Mouse (Mus musculus): ENCODE measurements around the gene Disc1.

The Disc1 gene

GRCm38 (mm10) chr8:125049051-125049750 lies 4.8 kb upstream of the Disc1 start:
- DNase-seq (ENCODE audit: low read depth, low spot score), result no peak
- Histone ChIP-seq H3K27me3 (ENCODE audit: control insufficient read depth, insufficient read depth, low read length, poor library complexity, severe bottlenecking) (no peaks in the 10 kb centered on the region), H3K36me3 (ENCODE audit: control insufficient read depth, insufficient read depth, low read length, poor library complexity, severe bottlenecking) (no peaks in the 10 kb centered on the region)

- DNase-seq (ENCODE audit: low read depth, low spot score), result no peak
- H3K27me3 ChIP-seq (ENCODE audit: control insufficient read depth, insufficient read depth, low read length, poor library complexity, severe bottlenecking), result no peaks in the 10 kb centered on the region
- no peaks in the 10 kb centered on the region for H3K36me3 ChIP-seq (ENCODE audit: control insufficient read depth, insufficient read depth, low read length, poor library complexity, severe bottlenecking)
These were observed 4.2 kb upstream of the Disc1 start for GRCm38 (mm10) chr8:125049826-125050225.

GRCm38 (mm10) chr8:125052026-125052425 lies 2.0 kb upstream of the Disc1 start:
- peak; percentile 82 for DNase-seq (ENCODE audit: low read depth, low spot score)
- no peaks in the 10 kb centered on the region for H3K36me3 ChIP-seq (ENCODE audit: control insufficient read depth, insufficient read depth, low read length, poor library complexity, severe bottlenecking)
- H3K27me3 ChIP-seq (ENCODE audit: control insufficient read depth, insufficient read depth, low read length, poor library complexity, severe bottlenecking), result no peaks in the 10 kb centered on the region

GRCm38 (mm10) chr8:125054436-125054810 lies 428 bp downstream of the Disc1 start:
- no peaks in the 10 kb centered on the region for H3K36me3 ChIP-seq (ENCODE audit: control insufficient read depth, insufficient read depth, low read length, poor library complexity, severe bottlenecking)
- no peaks in the 10 kb centered on the region for H3K27me3 ChIP-seq (ENCODE audit: control insufficient read depth, insufficient read depth, low read length, poor library complexity, severe bottlenecking)
- peak; percentile 66 for DNase-seq (ENCODE audit: low read depth, low spot score)

- Histone ChIP-seq H3K36me3 (ENCODE audit: control insufficient read depth, insufficient read depth, low read length, poor library complexity, severe bottlenecking) (no peaks in the 10 kb centered on the region), H3K27me3 (ENCODE audit: control insufficient read depth, insufficient read depth, low read length, poor library complexity, severe bottlenecking) (no peaks in the 10 kb centered on the region)
- DNase-seq (ENCODE audit: low read depth, low spot score), result no peak
These were observed 6.9 kb downstream of the Disc1 start for GRCm38 (mm10) chr8:125060904-125061303.

GRCm38 (mm10) chr8:125065596-125065995 lies 11.6 kb downstream of the Disc1 start:
- Histone ChIP-seq H3K27me3 (ENCODE audit: control insufficient read depth, insufficient read depth, low read length, poor library complexity, severe bottlenecking) (no peaks in the 10 kb centered on the region), H3K36me3 (ENCODE audit: control insufficient read depth, insufficient read depth, low read length, poor library complexity, severe bottlenecking) (no peaks in the 10 kb centered on the region)
- DNase-seq (ENCODE audit: low read depth, low spot score), result no peak

GRCm38 (mm10) chr8:125066913-125067595 lies 13.1 kb downstream of the Disc1 start:
- Histone ChIP-seq H3K36me3 (ENCODE audit: control insufficient read depth, insufficient read depth, low read length, poor library complexity, severe bottlenecking) (no peaks in the 10 kb centered on the region), H3K27me3 (ENCODE audit: control insufficient read depth, insufficient read depth, low read length, poor library complexity, severe bottlenecking) (no peaks in the 10 kb centered on the region)
- DNase-seq (ENCODE audit: low read depth, low spot score), result peak; percentile 84

GRCm38 (mm10) chr8:125067596-125067960 lies 13.6 kb downstream of the Disc1 start:
- peak; percentile 89 for DNase-seq (ENCODE audit: low read depth, low spot score)
- no peaks in the 10 kb centered on the region for H3K27me3 ChIP-seq (ENCODE audit: control insufficient read depth, insufficient read depth, low read length, poor library complexity, severe bottlenecking)

GRCm38 (mm10) chr8:125068146-125068905 lies 14.3 kb downstream of the Disc1 start:
- Histone ChIP-seq H3K27me3 (ENCODE audit: control insufficient read depth, insufficient read depth, low read length, poor library complexity, severe bottlenecking) (no peaks in the 10 kb centered on the region), H3K36me3 (ENCODE audit: control insufficient read depth, insufficient read depth, low read length, poor library complexity, severe bottlenecking) (no peaks in the 10 kb centered on the region)
- DNase-seq (ENCODE audit: low read depth, low spot score), result peak; percentile 34

More at GRCm38 (mm10) chr8:125067596-125067960, 13.6 kb downstream of the Disc1 start:
- H3K36me3 ChIP-seq (ENCODE audit: control insufficient read depth, insufficient read depth, low read length, poor library complexity, severe bottlenecking), result no peaks in the 10 kb centered on the region

GRCm38 (mm10) chr8:125069304-125069703 lies 15.3 kb downstream of the Disc1 start:
- no peak for DNase-seq (ENCODE audit: low read depth, low spot score)
- Histone ChIP-seq H3K36me3 (ENCODE audit: control insufficient read depth, insufficient read depth, low read length, poor library complexity, severe bottlenecking) (no peaks in the 10 kb centered on the region), H3K27me3 (ENCODE audit: control insufficient read depth, insufficient read depth, low read length, poor library complexity, severe bottlenecking) (no peaks in the 10 kb centered on the region)

- no peaks in the 10 kb centered on the region for H3K36me3 ChIP-seq (ENCODE audit: control insufficient read depth, insufficient read depth, low read length, poor library complexity, severe bottlenecking)
- no peak for DNase-seq (ENCODE audit: low read depth, low spot score)
These were observed 15.7 kb downstream of the Disc1 start for GRCm38 (mm10) chr8:125069733-125070132.

GRCm38 (mm10) chr8:125074141-125074540 lies 20.1 kb downstream of the Disc1 start:
- no peaks in the 10 kb centered on the region for H3K27me3 ChIP-seq (ENCODE audit: control insufficient read depth, insufficient read depth, low read length, poor library complexity, severe bottlenecking)
- no peak for DNase-seq (ENCODE audit: low read depth, low spot score)
- no peaks in the 10 kb centered on the region for H3K36me3 ChIP-seq (ENCODE audit: control insufficient read depth, insufficient read depth, low read length, poor library complexity, severe bottlenecking)

More at GRCm38 (mm10) chr8:125069733-125070132, 15.7 kb downstream of the Disc1 start:
- H3K27me3 ChIP-seq (ENCODE audit: control insufficient read depth, insufficient read depth, low read length, poor library complexity, severe bottlenecking), result no peaks in the 10 kb centered on the region

GRCm38 (mm10) chr8:125074581-125074980 lies 20.6 kb downstream of the Disc1 start:
- no peaks in the 10 kb centered on the region for H3K36me3 ChIP-seq (ENCODE audit: control insufficient read depth, insufficient read depth, low read length, poor library complexity, severe bottlenecking)
- no peaks in the 10 kb centered on the region for H3K27me3 ChIP-seq (ENCODE audit: control insufficient read depth, insufficient read depth, low read length, poor library complexity, severe bottlenecking)
- DNase-seq (ENCODE audit: low read depth, low spot score), result no peak

- no peaks in the 10 kb centered on the region for H3K36me3 ChIP-seq (ENCODE audit: control insufficient read depth, insufficient read depth, low read length, poor library complexity, severe bottlenecking)
- H3K27me3 ChIP-seq (ENCODE audit: control insufficient read depth, insufficient read depth, low read length, poor library complexity, severe bottlenecking), result no peaks in the 10 kb centered on the region
- no peak for DNase-seq (ENCODE audit: low read depth, low spot score)
These were observed 21.4 kb downstream of the Disc1 start for GRCm38 (mm10) chr8:125075389-125075788.

- DNase-seq (ENCODE audit: low read depth, low spot score), result no peak
- H3K27me3 ChIP-seq (ENCODE audit: control insufficient read depth, insufficient read depth, low read length, poor library complexity, severe bottlenecking), result no peaks in the 10 kb centered on the region
These were observed 23.3 kb downstream of the Disc1 start for GRCm38 (mm10) chr8:125077326-125077725.

More at GRCm38 (mm10) chr8:125077326-125077725, 23.3 kb downstream of the Disc1 start:
- no peaks in the 10 kb centered on the region for H3K36me3 ChIP-seq (ENCODE audit: control insufficient read depth, insufficient read depth, low read length, poor library complexity, severe bottlenecking)
